Mouse (Mus musculus) megakaryocyte, embryonic 14.5 days (primary cell): ENCODE results near the gene Ablim1. TPM values are rescaled to one million over a fixed set of nuclear protein-coding genes. Genes with fewer than 3 reads are reported as not detected.
"Not testable (repeated sequence)": the region's sequence is repeated elsewhere in the genome, so short reads cannot be mapped to it uniquely, and the experiment has no call there.

Experiments
- H3K27me3 ChIP-seq: replicated peaks from 2 replicates; pipeline ENCODE3; 2012; ENCODE audit warnings: inconsistent platforms
- H3K36me3 ChIP-seq: replicated peaks from 2 replicates; pipeline ENCODE3; 2012; ENCODE audit warnings: low read length, inconsistent platforms, mixed read lengths
- H3K4me1 ChIP-seq: 2 replicates; pipeline ENCODE4 v1.6.1; 2012; ENCODE audit warnings: inconsistent platforms
- H3K4me3 ChIP-seq: replicated peaks from 2 replicates; pipeline ENCODE3; 2012; ENCODE audit warnings: moderate library complexity, mild to moderate bottlenecking, inconsistent platforms
- H3K9me3 ChIP-seq: 2 replicates; pipeline ENCODE4 v1.6.1; 2012; ENCODE audit warnings: inconsistent platforms
- FLI1 ChIP-seq: IDR thresholded peaks from 2 replicates; pipeline ENCODE4 v1.6.1; 2012; ENCODE audit warnings: low read length, inconsistent platforms, mixed read lengths
- GATA1 ChIP-seq: IDR thresholded peaks from 3 replicates; pipeline ENCODE4 v1.6.1; 2012; ENCODE audit warnings: mixed read lengths, low read length, inconsistent platforms, borderline replicate concordance
- polyA plus RNA-seq: library from polyadenylated mRNA; stranded (reverse); fragments of >175 nt; gene quantifications from 2 replicates; pipeline ENCODE4 v1.2.3, GENCODE M21; 2012; ENCODE audit warnings: low replicate concordance; ENCODE audit not compliant: insufficient read depth

Ablim1 gene
- polyA plus RNA-seq, 1 experiment = 0.17 TPM

- TF ChIP-seq FLI1 (no peak), GATA1 (no peak)
- no peak overlapping the region for H3K4me3 ChIP-seq
- H3K27me3 ChIP-seq = peaks cover 12% of the 10 kb centered on the region
- H3K9me3 ChIP-seq = peaks cover 3% of the 10 kb centered on the region; the same call in 1 of the 2 replicates
- peaks cover 36% of the 10 kb centered on the region for H3K4me1 ChIP-seq
- H3K36me3 ChIP-seq = no peaks in the 10 kb centered on the region
These were observed 176.7 kb downstream of the Ablim1 start for GRCm38 (mm10) chr19:57138045-57138444.

GRCm38 (mm10) chr19:57136228-57136627, 178.5 kb downstream of the Ablim1 start:
- TF ChIP-seq GATA1 (no peak), FLI1 (no peak)
- peaks cover 3% of the 10 kb centered on the region; the same call in 1 of the 2 replicates for H3K9me3 ChIP-seq
- H3K27me3 ChIP-seq = peaks cover 9% of the 10 kb centered on the region
- H3K36me3 ChIP-seq = no peaks in the 10 kb centered on the region
- no peak overlapping the region for H3K4me3 ChIP-seq
- peaks cover 54% of the 10 kb centered on the region for H3K4me1 ChIP-seq

GRCm38 (mm10) chr19:57135654-57136053, 179.1 kb downstream of the Ablim1 start:
- H3K36me3 ChIP-seq, H3K4me3 ChIP-seq, H3K9me3 ChIP-seq, H3K27me3 ChIP-seq: not testable (repeated sequence)
- peaks cover 60% of the 10 kb centered on the region for H3K4me1 ChIP-seq

- Histone ChIP-seq H3K4me3 (no peak overlapping the region), H3K4me1 (peaks cover 63% of the 10 kb centered on the region), H3K36me3 (no peaks in the 10 kb centered on the region), H3K9me3 (peaks cover 3% of the 10 kb centered on the region; the same call in 1 of the 2 replicates), H3K27me3 (peaks cover 4% of the 10 kb centered on the region)
- TF ChIP-seq GATA1 (no peak), FLI1 (no peak)
These were observed 179.9 kb downstream of the Ablim1 start for GRCm38 (mm10) chr19:57134654-57135348.

GRCm38 (mm10) chr19:57132916-57133520, 181.7 kb downstream of the Ablim1 start:
- Histone ChIP-seq H3K36me3 (no peaks in the 10 kb centered on the region), H3K4me3 (no peak overlapping the region), H3K27me3 (peaks cover 14% of the 10 kb centered on the region), H3K9me3 (peaks cover 3% of the 10 kb centered on the region; the same call in 1 of the 2 replicates), H3K4me1 (peaks cover 70% of the 10 kb centered on the region)
- TF ChIP-seq GATA1 (no peak), FLI1 (no peak)

- Histone ChIP-seq H3K9me3 (peaks cover 3% of the 10 kb centered on the region; the same call in 1 of the 2 replicates), H3K4me1 (peaks cover 77% of the 10 kb centered on the region), H3K36me3 (no peaks in the 10 kb centered on the region), H3K27me3 (peaks cover 14% of the 10 kb centered on the region), H3K4me3 (no peak overlapping the region)
- no peak for TF ChIP-seq FLI1
- no peak for TF ChIP-seq GATA1
These were observed 182.4 kb downstream of the Ablim1 start for GRCm38 (mm10) chr19:57132281-57132680.

GRCm38 (mm10) chr19:57131366-57131765, 183.4 kb downstream of the Ablim1 start:
- TF ChIP-seq GATA1 (no peak), FLI1 (no peak)
- H3K4me3 ChIP-seq = peak overlapping the region; percentile 46
- peaks cover 81% of the 10 kb centered on the region for H3K4me1 ChIP-seq
- H3K36me3 ChIP-seq = no peaks in the 10 kb centered on the region
- H3K27me3 ChIP-seq = peaks cover 13% of the 10 kb centered on the region
- peaks cover 3% of the 10 kb centered on the region; the same call in 1 of the 2 replicates for H3K9me3 ChIP-seq

- Histone ChIP-seq H3K4me3 (no peak overlapping the region), H3K27me3 (peaks cover 13% of the 10 kb centered on the region), H3K36me3 (no peaks in the 10 kb centered on the region), H3K9me3 (no peaks in the 10 kb centered on the region), H3K4me1 (peaks cover 73% of the 10 kb centered on the region)
- TF ChIP-seq FLI1 = no peak
- TF ChIP-seq GATA1 = no peak
These were observed 184.1 kb downstream of the Ablim1 start for GRCm38 (mm10) chr19:57130591-57130990.

GRCm38 (mm10) chr19:57129729-57130128, 185.0 kb downstream of the Ablim1 start:
- H3K36me3 ChIP-seq = no peaks in the 10 kb centered on the region
- H3K4me1 ChIP-seq = peaks cover 73% of the 10 kb centered on the region
- peaks cover 13% of the 10 kb centered on the region for H3K27me3 ChIP-seq
- TF ChIP-seq GATA1 = no peak
- TF ChIP-seq FLI1 = no peak
- no peak overlapping the region for H3K4me3 ChIP-seq
- no peaks in the 10 kb centered on the region for H3K9me3 ChIP-seq

GRCm38 (mm10) chr19:57128037-57128436, 186.7 kb downstream of the Ablim1 start:
- H3K4me3 ChIP-seq = no peak overlapping the region
- no peaks in the 10 kb centered on the region for H3K9me3 ChIP-seq
- TF ChIP-seq FLI1 (no peak), GATA1 (no peak)
- H3K27me3 ChIP-seq = peaks cover 13% of the 10 kb centered on the region
- H3K36me3 ChIP-seq = no peaks in the 10 kb centered on the region
- H3K4me1 ChIP-seq = peaks cover 70% of the 10 kb centered on the region

- Histone ChIP-seq H3K4me3 (no peak overlapping the region), H3K4me1 (peaks cover 65% of the 10 kb centered on the region)
- TF ChIP-seq GATA1 = no peak
- no peak for TF ChIP-seq FLI1
These were observed 187.2 kb downstream of the Ablim1 start for GRCm38 (mm10) chr19:57127523-57127922.

More at GRCm38 (mm10) chr19:57127523-57127922, 187.2 kb downstream of the Ablim1 start:
- Histone ChIP-seq H3K9me3 (no peaks in the 10 kb centered on the region), H3K27me3 (peaks cover 13% of the 10 kb centered on the region), H3K36me3 (no peaks in the 10 kb centered on the region)
